Mouse (Mus musculus) skeletal muscle tissue, adult 2 months (tissue): ENCODE data around the gene Tmem132d.

Experiments
- DNase-seq: peaks from one replicate; pipeline ENCODE4 v3.0.0-alpha.2; 2012; ENCODE audit warnings: low read depth, low spot score

Tmem132d gene

GRCm38 (mm10) chr5:127926686-127927085 lies 506.2 kb downstream of the Tmem132d start:
- DNase-seq = no peak

GRCm38 (mm10) chr5:127924106-127924505 lies 508.8 kb downstream of the Tmem132d start:
- no peak for DNase-seq

- DNase-seq = no peak
Measured at GRCm38 (mm10) chr5:127919171-127919570, 513.7 kb downstream of the Tmem132d start.

- DNase-seq = no peak
Measured at GRCm38 (mm10) chr5:127918376-127918775, 514.5 kb downstream of the Tmem132d start.

- no peak for DNase-seq
Measured at GRCm38 (mm10) chr5:127914157-127914556, 518.7 kb downstream of the Tmem132d start.

GRCm38 (mm10) chr5:127911603-127912002 lies 521.3 kb downstream of the Tmem132d start:
- DNase-seq = no peak

- no peak for DNase-seq
Measured at GRCm38 (mm10) chr5:127910356-127910755, 522.5 kb downstream of the Tmem132d start.

GRCm38 (mm10) chr5:127895176-127895575 lies 537.7 kb downstream of the Tmem132d start:
- DNase-seq = no peak

GRCm38 (mm10) chr5:127885566-127886505 lies 547.0 kb downstream of the Tmem132d start:
- DNase-seq = no peak

- DNase-seq = no peak
Measured at GRCm38 (mm10) chr5:127883021-127883420, 549.9 kb downstream of the Tmem132d start.

GRCm38 (mm10) chr5:127874461-127874860 lies 558.4 kb downstream of the Tmem132d start:
- DNase-seq = no peak

GRCm38 (mm10) chr5:127865157-127865556 lies 567.7 kb downstream of the Tmem132d start:
- DNase-seq = no peak

GRCm38 (mm10) chr5:127859719-127860118 lies 573.2 kb downstream of the Tmem132d start:
- no peak for DNase-seq

GRCm38 (mm10) chr5:127852305-127852704 lies 580.6 kb downstream of the Tmem132d start:
- no peak for DNase-seq

GRCm38 (mm10) chr5:127831791-127832190 lies 601.1 kb downstream of the Tmem132d start:
- no peak for DNase-seq

- no peak for DNase-seq
Measured at GRCm38 (mm10) chr5:127830831-127831230, 602.0 kb downstream of the Tmem132d start.

GRCm38 (mm10) chr5:127828756-127829155 lies 604.1 kb downstream of the Tmem132d start:
- DNase-seq = no peak

- DNase-seq = no peak
Measured at GRCm38 (mm10) chr5:127821960-127822359, 610.9 kb downstream of the Tmem132d start.

- no peak for DNase-seq
Measured at GRCm38 (mm10) chr5:127815292-127815691, 617.6 kb downstream of the Tmem132d start.

GRCm38 (mm10) chr5:127807419-127807818 lies 625.5 kb downstream of the Tmem132d start:
- no peak for DNase-seq

GRCm38 (mm10) chr5:127806850-127807249 lies 626.0 kb downstream of the Tmem132d start:
- no peak for DNase-seq

- DNase-seq = no peak
Measured at GRCm38 (mm10) chr5:127800907-127801306, 632.0 kb downstream of the Tmem132d start.

GRCm38 (mm10) chr5:127781221-127781620 lies 651.7 kb downstream of the Tmem132d start:
- DNase-seq = no peak
